Mouse (Mus musculus) B cell, adult 62 days (primary cell): ENCODE data around the gene Gm49395. TPM values are rescaled to one million over a fixed set of nuclear protein-coding genes. Genes with fewer than 3 reads are reported as not detected.

Experiments
- total RNA-seq: library from RNA; stranded (reverse); gene quantifications from 4 replicates; pipeline ENCODE4 v1.2.4, GENCODE M21; 2023

The Gm49395 gene
- total RNA-seq, result not detected in 4 replicates

GRCm38 (mm10) chr13:115101355-115102191, at the start of gene Gm49395, which contains the start of gene Itga1:
Gene Gm49395, minus strand, starts transcription at chr13:115101921.
Gene Itga1, minus strand, starts transcription at chr13:115101964.

DNA sequence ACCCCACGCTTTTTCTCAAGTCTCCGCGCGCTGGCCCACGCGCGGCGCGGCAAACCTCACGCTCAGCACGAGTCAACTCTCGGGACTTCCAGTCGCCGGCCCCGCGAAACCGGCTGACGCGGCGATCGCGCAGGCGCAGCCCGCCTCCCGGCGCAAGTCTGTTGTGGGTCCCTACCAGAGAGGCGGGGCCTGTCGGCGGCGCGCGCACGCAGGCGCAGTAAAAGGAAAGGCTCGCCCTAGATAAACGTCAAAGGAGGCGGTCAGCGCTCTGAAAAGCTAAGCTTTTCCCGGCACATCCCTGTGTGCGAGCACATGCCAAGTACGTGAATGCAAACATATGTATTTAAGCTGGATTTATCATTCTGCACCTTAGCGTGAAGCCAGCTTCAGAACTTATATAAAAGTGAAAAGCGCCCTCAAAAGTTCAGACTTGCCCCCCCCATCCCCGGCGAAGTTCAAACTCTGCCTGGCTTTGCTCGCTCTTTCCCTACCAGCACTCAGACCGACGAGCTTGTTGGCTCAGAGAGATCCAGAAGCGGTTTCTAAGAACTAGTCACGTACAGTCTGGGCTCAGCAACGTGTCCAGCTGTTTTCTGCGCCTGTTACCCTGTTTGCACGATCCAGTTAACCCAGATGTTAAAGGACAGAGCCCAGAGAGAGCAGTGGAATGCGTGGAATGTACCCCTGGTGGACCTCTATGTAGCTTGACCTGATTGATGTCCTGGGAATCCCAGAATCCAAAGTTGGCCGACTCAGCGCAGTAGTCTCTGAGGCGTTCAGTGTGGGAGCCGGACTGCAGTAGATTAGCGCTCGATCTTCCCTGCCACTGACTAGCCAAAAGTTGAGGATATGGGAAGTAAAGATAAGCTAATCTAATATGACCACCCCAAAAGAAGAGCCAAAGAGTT, 11.4 kb downstream of the Gm49395 start, which contains the start of gene Pelo:
Gene Pelo (minus strand): TSS at position 118 of the 908 bp plus-strand sequence.

Other genes with a start within 250 kb of the Gm49395 start
- 0.47 to 0.57 TPM (median 0.53 TPM) in 4 replicates for gene Itga2, start 169.8 kb downstream of the Gm49395 start, total RNA-seq
- 20.5 to 29.2 TPM (median 26.4 TPM) in 4 replicates for gene Pelo, start 11.7 kb downstream of the Gm49395 start, total RNA-seq
- 0.12 to 0.21 TPM in 2 of 4 replicates, not detected in the others for gene Itga1, start within 50 bp of the Gm49395 start, total RNA-seq